Mouse (Mus musculus) heart, postnatal 4 days (tissue): ENCODE data around the gene Rnf114. TPM values are rescaled to one million over a fixed set of nuclear protein-coding genes. Genes with fewer than 3 reads are reported as not detected.

Source experiments
- total RNA-seq, 2 experiments: library from RNA; stranded (reverse); gene quantifications; 2 replicates each; pipeline ENCODE4 v1.2.3; 2021

Gene Rnf114
- total RNA-seq, 2 experiments from 2014 or later = 39.3 to 39.4 TPM

Other genes with a start within 250 kb of the Rnf114 start
- gene B4galt5, start 143.5 kb upstream of the Rnf114 start, total RNA-seq = 10 to 100 TPM; 30.3 to 33.9 TPM
- 10 to 100 TPM; 29.4 to 30.5 TPM for gene Slc9a8, start 70.9 kb upstream of the Rnf114 start, total RNA-seq
- gene Spata2, start 242 bp downstream of the Rnf114 start, total RNA-seq = 10 to 100 TPM; 25.1 to 27.5 TPM
- 1 to 10 TPM; 4.3 to 5.0 TPM for gene Snai1, start 45.5 kb downstream of the Rnf114 start, total RNA-seq
- 100 to 1,000 TPM; 131 to 137 TPM for gene Ube2v1, start 139.4 kb downstream of the Rnf114 start, total RNA-seq
- 10 to 100 TPM; 23.0 to 26.1 TPM for gene Gm20431, start 168.9 kb downstream of the Rnf114 start, total RNA-seq
- gene Cebpb, start 196.3 kb downstream of the Rnf114 start, total RNA-seq = 10 to 100 TPM; 15.9 to 16.6 TPM
- gene Tmem189, start 197.2 kb downstream of the Rnf114 start, total RNA-seq = 10 to 100 TPM; 41.1 to 41.6 TPM